In the genomic region with DNA sequence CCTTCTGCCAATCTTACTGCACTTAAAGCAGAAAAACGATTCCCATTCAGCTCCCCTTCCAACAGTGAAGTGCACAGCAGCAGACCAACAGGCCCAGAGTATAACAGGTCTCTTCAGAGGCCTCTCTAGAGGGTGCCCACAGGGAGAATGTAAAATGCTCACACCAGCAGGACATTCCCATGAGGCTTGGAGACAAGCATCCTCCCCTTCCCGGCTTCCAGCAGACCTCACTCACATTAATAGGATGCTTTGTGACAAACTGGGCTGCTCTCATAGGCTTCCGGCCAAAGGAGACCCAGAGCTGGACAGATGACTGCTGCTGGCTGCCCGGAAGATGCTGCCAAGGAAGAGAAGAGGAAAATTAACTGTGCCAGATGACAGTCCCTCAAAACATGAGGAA, we compare ENCODE assay signal across 14 mouse cellular contexts. TPM values are rescaled to one million over a fixed set of nuclear protein-coding genes. Genes with fewer than 3 reads are reported as not detected.
DNase-seq lines count a peak whose midpoint lies in the region; ATAC-seq lines count a peak whose summit lies in the region.
"Had no signal": no experiment of that assay in that cellular context is flagged by ENCODE, and none has a peak within 500 bp of the region (broad histone marks: within the 10 kb centered on the region; RNA-seq: fewer than 3 reads in every experiment).

No protein-coding gene starts in this region.

- peak; percentile 43 for DNase-seq in kidney, postnatal 14 days
- no peak for DNase-seq in kidney, adult 8-10 months
- DNase-seq in right cerebral cortex, postnatal 10 days (ENCODE audit: low spot score in 2 of 2), result peak; percentile 63 to 78
- no peak for DNase-seq in right cerebral cortex, adult 2 months (ENCODE audit: low spot score in 2 of 2)
- DNase-seq: spleen, adult 18-20 months had no signal

- no peak overlapping the region for H3K9ac ChIP-seq in forebrain, embryonic 15.5 days (replicated peaks)
- H3K9ac ChIP-seq in forebrain, embryonic 16.5 days (replicated peaks; ENCODE audit: low read depth, low read length), result no peak overlapping the region
- H3K9ac ChIP-seq in midbrain, embryonic 16.5 days (ENCODE audit: low read depth, low read length), result no peak overlapping the region
- no peak overlapping the region for H3K9ac ChIP-seq in kidney, embryonic 15.5 days
- H3K9ac ChIP-seq: forebrain, embryonic 13.5 days had no signal

- H3K4me3 ChIP-seq in forebrain, embryonic 15.5 days, result no peak overlapping the region
- H3K4me3 ChIP-seq in forebrain, embryonic 16.5 days (replicated peaks; ENCODE audit: low read length), result no peak overlapping the region
- H3K4me3 ChIP-seq in midbrain, embryonic 16.5 days (ENCODE audit: low read depth, low read length), result no peak overlapping the region
- H3K4me3 ChIP-seq in kidney, embryonic 15.5 days (replicated peaks), result no peak overlapping the region
- H3K4me3 ChIP-seq: forebrain, embryonic 13.5 days had no signal

- H3K4me2 ChIP-seq in forebrain, embryonic 15.5 days (replicated peaks), result no peak overlapping the region
- no peak overlapping the region for H3K4me2 ChIP-seq in forebrain, embryonic 16.5 days (ENCODE audit: low read length)
- H3K4me2 ChIP-seq in midbrain, embryonic 16.5 days (ENCODE audit: low read length), result no peak overlapping the region
- no peak overlapping the region for H3K4me2 ChIP-seq in kidney, embryonic 15.5 days
- H3K4me2 ChIP-seq: forebrain, embryonic 13.5 days; heart, embryonic 11.5 days; liver, embryonic 11.5 days had no signal

- peak overlapping the region; percentile 25; the same call in 1 of the 2 replicates for H3K27ac ChIP-seq in forebrain, embryonic 15.5 days (replicated peaks)
- H3K27ac ChIP-seq in forebrain, embryonic 16.5 days (ENCODE audit: low read length), result no peak overlapping the region
- H3K27ac ChIP-seq in midbrain, embryonic 16.5 days (ENCODE audit: low read length), result peak overlapping the region; percentile 63
- no peak overlapping the region for H3K27ac ChIP-seq in kidney, embryonic 15.5 days
- H3K27ac ChIP-seq: forebrain, embryonic 13.5 days had no signal

- 53% methylated on average over 4 of the region's 4 CpGs for WGBS in forebrain, embryonic 15.5 days
- 38% methylated on average over 4 of the region's 4 CpGs for WGBS in forebrain, embryonic 16.5 days
- WGBS in midbrain, embryonic 16.5 days, result 47% methylated on average over 4 of the region's 4 CpGs
- WGBS in kidney, embryonic 15.5 days, result 54% methylated on average over 4 of the region's 4 CpGs

- H3K27me3 ChIP-seq in forebrain, embryonic 15.5 days, result no peaks in the 10 kb centered on the region
- no peaks in the 10 kb centered on the region for H3K27me3 ChIP-seq in forebrain, embryonic 16.5 days (replicated peaks; ENCODE audit: control insufficient read depth, insufficient read depth, low read length)
- no peaks in the 10 kb centered on the region for H3K27me3 ChIP-seq in midbrain, embryonic 16.5 days (ENCODE audit: control insufficient read depth, insufficient read depth, low read depth, low read length)
- H3K27me3 ChIP-seq in kidney, embryonic 15.5 days, result no peaks in the 10 kb centered on the region
- H3K27me3 ChIP-seq: forebrain, embryonic 13.5 days had no signal

- H3K9me3 ChIP-seq in forebrain, embryonic 15.5 days, result no peaks in the 10 kb centered on the region
- H3K9me3 ChIP-seq in forebrain, embryonic 16.5 days (ENCODE audit: control insufficient read depth, low read length), result no peaks in the 10 kb centered on the region
- no peaks in the 10 kb centered on the region for H3K9me3 ChIP-seq in midbrain, embryonic 16.5 days (replicated peaks; ENCODE audit: control insufficient read depth, low read length, poor library complexity, severe bottlenecking)
- no peaks in the 10 kb centered on the region for H3K9me3 ChIP-seq in kidney, embryonic 15.5 days (replicated peaks)
- H3K9me3 ChIP-seq: forebrain, embryonic 13.5 days had no signal

- peaks cover 9% of the 10 kb centered on the region; the same call in 1 of the 2 replicates for H3K4me1 ChIP-seq in forebrain, embryonic 15.5 days
- peaks cover 11% of the 10 kb centered on the region for H3K4me1 ChIP-seq in forebrain, embryonic 16.5 days (replicated peaks; ENCODE audit: control insufficient read depth, insufficient read depth, low read length)
- peaks cover 12% of the 10 kb centered on the region for H3K4me1 ChIP-seq in midbrain, embryonic 16.5 days (ENCODE audit: control insufficient read depth, insufficient read depth, low read length)
- no peaks in the 10 kb centered on the region for H3K4me1 ChIP-seq in kidney, embryonic 15.5 days
- H3K4me1 ChIP-seq: forebrain, embryonic 13.5 days had no signal

- H3K36me3 ChIP-seq in forebrain, embryonic 15.5 days, result no peaks in the 10 kb centered on the region
- H3K36me3 ChIP-seq in forebrain, embryonic 16.5 days (ENCODE audit: control insufficient read depth, insufficient read depth), result peaks cover 4% of the 10 kb centered on the region
- no peaks in the 10 kb centered on the region for H3K36me3 ChIP-seq in midbrain, embryonic 16.5 days (ENCODE audit: control insufficient read depth, insufficient read depth, low read length)
- H3K36me3 ChIP-seq in kidney, embryonic 15.5 days, result peaks cover 8% of the 10 kb centered on the region; the same call in 1 of the 2 replicates

- no peak for ATAC-seq in forebrain, embryonic 15.5 days (replicated peaks)
- ATAC-seq in forebrain, embryonic 16.5 days, result no peak
- ATAC-seq in midbrain, embryonic 16.5 days, result 0 out of 2 replicates have a peak, but pooled peaks have one; percentile 52
- ATAC-seq in kidney, embryonic 15.5 days (replicated peaks; ENCODE audit: low FRiP score), result no peak
- ATAC-seq: activated CD4-positive, CD25-positive, alpha-beta regulatory T cell, adult 4 months; forebrain, embryonic 13.5 days; inflammation-experienced regulatory T-cells, adult 6 months had no signal

RNA-seq across cellular contexts. Expression of a gene that starts 52.1 kb away (rescaled TPM):
- 18.3 and 18.8 TPM in 2 replicates for polyA plus RNA-seq in forebrain, embryonic 15.5 days (2015; fragmentation: Nextera tagmentation; extraction: Ambion mirVana)
- 14.6 and 14.7 TPM in 2 replicates for polyA plus RNA-seq in forebrain, embryonic 16.5 days (2015; fragmentation: Nextera tagmentation; extraction: Ambion mirVana)
- polyA plus RNA-seq in midbrain, embryonic 16.5 days (2015; fragmentation: Nextera tagmentation; extraction: Ambion mirVana), result 6.8 and 7.2 TPM in 2 replicates
- polyA plus RNA-seq in kidney, embryonic 15.5 days (2015; fragmentation: Nextera tagmentation; extraction: Ambion mirVana), result 8.4 and 9.1 TPM in 2 replicates

Comparison
In these comparisons a context has a peak if more than half of its experiments do, and no peak if none do; other contexts are left out.
1. H3K27ac ChIP-seq: peak in forebrain, embryonic 15.5 days (single experiment) and midbrain, embryonic 16.5 days (single experiment); none in forebrain, embryonic 16.5 days (single experiment) and kidney, embryonic 15.5 days (single experiment).
2. DNase-seq: peak in kidney, postnatal 14 days (single experiment) and right cerebral cortex, postnatal 10 days (2 of 2); none in kidney, adult 8-10 months (0 of 2) and right cerebral cortex, adult 2 months (0 of 2).